Comparison of ENCODE assay signal across 8 mouse cellular contexts in genomic region chr14:27069434-27070097, GRCm38 (mm10). TPM values are rescaled to one million over a fixed set of nuclear protein-coding genes. Genes with fewer than 3 reads are reported as not detected.
DNase-seq lines count a peak whose midpoint lies in the region; ATAC-seq and TF ChIP-seq lines count a peak whose summit lies in the region.
"Had no signal": no experiment of that assay in that cellular context is flagged by ENCODE, and none has a peak within 500 bp of the region (broad histone marks: within the 10 kb centered on the region; RNA-seq: fewer than 3 reads in every experiment).

No protein-coding gene starts in this region.

- TF ChIP-seq CTCF in intestine, postnatal 0 days (IDR thresholded peaks at IDR 0.05; ENCODE audit: low read depth), result no peak

- H3K27me3 ChIP-seq in intestine, embryonic 14.5 days (replicated peaks; ENCODE audit: control insufficient read depth, insufficient read depth, low read length), result no peaks in the 10 kb centered on the region
- no peaks in the 10 kb centered on the region for H3K27me3 ChIP-seq in intestine, postnatal 0 days (replicated peaks; ENCODE audit: control insufficient read depth, insufficient read depth, low read length)

- H3K27ac ChIP-seq in intestine, embryonic 14.5 days (ENCODE audit: low read depth), result 0 out of 2 replicates have a peak overlapping the region, but pooled peaks have one; percentile 0
- H3K27ac ChIP-seq in intestine, postnatal 0 days (ENCODE audit: low read depth, low read length), result no peak overlapping the region

- H3K9me3 ChIP-seq in intestine, embryonic 14.5 days (ENCODE audit: control insufficient read depth, low read length), result no peaks in the 10 kb centered on the region
- no peaks in the 10 kb centered on the region for H3K9me3 ChIP-seq in intestine, postnatal 0 days (ENCODE audit: control insufficient read depth)

- DNase-seq in intestine, embryonic 14.5 days (ENCODE audit: low spot score), result no peak
- DNase-seq in MN1 (ENCODE audit: low spot score), result peak; percentile 70
- peak; percentile 58 for DNase-seq in embryo, embryonic 11 days
- DNase-seq in mesoderm, embryonic 11.5 days (ENCODE audit: low read depth, low spot score), result peak; percentile 76
- DNase-seq in urinary bladder, postnatal 36 days (ENCODE audit: low spot score in 2 of 2), result no peak
- DNase-seq in layer of hippocampus, adult 18-20 months (ENCODE audit: low spot score in 2 of 2), result no peak
- DNase-seq: gastrocnemius, postnatal 25 days had no signal

- H3K36me3 ChIP-seq in intestine, embryonic 14.5 days (ENCODE audit: control insufficient read depth, insufficient read depth, low read length), result no peaks in the 10 kb centered on the region
- no peaks in the 10 kb centered on the region for H3K36me3 ChIP-seq in intestine, postnatal 0 days (ENCODE audit: control insufficient read depth, insufficient read depth)

- ATAC-seq in intestine, embryonic 14.5 days (replicated peaks; ENCODE audit: low FRiP score, low TSS enrichment, low read depth), result no peak
- ATAC-seq in intestine, postnatal 0 days, result no peak

- 40% methylated on average over 8 of the region's 8 CpGs for WGBS in intestine, embryonic 14.5 days
- 68% methylated on average over 8 of the region's 8 CpGs for WGBS in intestine, postnatal 0 days

- H3K4me1 ChIP-seq in intestine, embryonic 14.5 days (replicated peaks; ENCODE audit: control insufficient read depth, insufficient read depth, low read length), result peaks cover 61% of the 10 kb centered on the region
- H3K4me1 ChIP-seq in intestine, postnatal 0 days (replicated peaks; ENCODE audit: control insufficient read depth, insufficient read depth, low read length), result peaks cover 15% of the 10 kb centered on the region

- no peak overlapping the region for H3K4me2 ChIP-seq in intestine, embryonic 14.5 days (ENCODE audit: low read length)
- no peak overlapping the region for H3K4me2 ChIP-seq in intestine, postnatal 0 days (replicated peaks; ENCODE audit: low read depth)

- no peak overlapping the region for H3K4me3 ChIP-seq in intestine, embryonic 14.5 days (ENCODE audit: low read depth, low read length)
- H3K4me3 ChIP-seq in intestine, postnatal 0 days (ENCODE audit: low read depth, low read length), result no peak overlapping the region

- H3K9ac ChIP-seq in intestine, embryonic 14.5 days (ENCODE audit: low read length), result no peak overlapping the region
- no peak overlapping the region for H3K9ac ChIP-seq in intestine, postnatal 0 days (ENCODE audit: low read depth, low read length)

RNA-seq across cellular contexts. Expression of gene Il17rd, which starts 30.8 kb away (rescaled TPM):
- polyA plus RNA-seq in intestine, embryonic 14.5 days (2014; fragmentation: Nextera tagmentation; extraction: Ambion mirVana), result 2.7 and 3.3 TPM in 2 replicates
- 0.73 and 0.86 TPM in 2 replicates for polyA plus RNA-seq in intestine, postnatal 0 days (2015; fragmentation: Nextera tagmentation; extraction: Ambion mirVana)
- total RNA-seq in layer of hippocampus, adult 18-20 months (2021), result 1 to 10 TPM; 3.6 to 3.9 TPM

RNA-seq across cellular contexts. Expression of gene Arhgef3, which starts 45.1 kb away (rescaled TPM):
- 15.6 and 18.0 TPM in 2 replicates for polyA plus RNA-seq in intestine, embryonic 14.5 days (2014; fragmentation: Nextera tagmentation; extraction: Ambion mirVana)
- polyA plus RNA-seq in intestine, postnatal 0 days (2015; fragmentation: Nextera tagmentation; extraction: Ambion mirVana), result 10.0 and 12.2 TPM in 2 replicates
- 10 to 100 TPM; 84.2 to 92.7 TPM for total RNA-seq in layer of hippocampus, adult 18-20 months (2021)

Comparison
In these comparisons a context has a peak if more than half of its experiments do, and no peak if none do; other contexts are left out.
1. DNase-seq: peak in MN1 (single experiment), embryo, embryonic 11 days (single experiment) and mesoderm, embryonic 11.5 days (single experiment); none in intestine, embryonic 14.5 days (single experiment), urinary bladder, postnatal 36 days (0 of 2) and layer of hippocampus, adult 18-20 months (0 of 2).